Mouse (Mus musculus) kidney, postnatal 25 days (tissue): ENCODE data around the gene Prss8.

ENCODE experiments used
- DNase-seq, 2 experiments: peaks; one replicate each; pipeline ENCODE4 v3.0.0; 2021; ENCODE audit warnings: mixed read lengths in 2 of 2

The Prss8 gene

DNA sequence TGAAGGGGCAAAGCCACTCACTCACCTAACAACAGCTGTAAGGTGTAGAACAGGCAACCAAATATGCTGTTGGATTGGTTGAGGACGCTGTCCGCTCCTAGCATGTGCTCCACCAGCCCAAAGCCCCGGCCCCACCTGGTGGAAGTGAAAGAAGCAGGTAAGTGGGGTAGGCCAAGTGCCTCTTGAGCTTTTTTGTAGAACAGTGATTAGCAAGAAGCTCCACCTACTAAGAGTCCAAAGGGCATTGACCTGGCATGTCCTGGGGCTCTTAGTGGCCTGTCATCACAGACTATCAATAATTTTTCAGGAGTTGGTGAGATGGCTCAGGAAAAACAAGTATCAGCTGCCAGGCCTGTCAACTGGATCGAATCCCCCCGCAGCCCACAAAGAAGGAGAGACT lies 35.4 kb downstream of the Prss8 start:
- peak in 1 of 2 experiments; percentile 27 for DNase-seq

DNA sequence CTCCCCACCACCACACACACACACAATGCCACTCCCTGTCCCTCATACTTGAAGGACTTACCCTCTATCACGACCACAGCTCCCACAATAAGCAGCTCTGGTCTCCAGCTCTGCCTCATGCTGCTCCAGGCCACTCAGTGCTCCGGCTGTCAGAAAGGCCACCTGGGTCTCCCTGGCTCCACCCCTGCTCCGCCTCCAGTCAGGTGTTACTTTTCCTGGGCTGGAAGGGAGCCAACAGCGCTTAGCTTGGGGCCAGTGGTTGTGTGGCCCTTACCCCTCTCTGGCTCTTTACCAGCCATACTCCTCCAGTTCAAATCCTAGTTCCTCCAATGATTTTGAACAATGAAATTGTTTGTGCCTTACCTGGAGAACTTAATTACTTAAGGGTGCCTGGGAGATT lies 39.1 kb downstream of the Prss8 start, which contains the start of gene Prss53:
TSS of gene Prss53 (minus strand) at position 173 of the 400 bp plus-strand sequence.
- DNase-seq, result peak; percentile 84 to 92

- DNase-seq, result peak in 1 of 2 experiments; percentile 31
These were observed 41.1 kb downstream of the Prss8 start for GRCm38 (mm10) chr7:127888821-127889220.

DNA sequence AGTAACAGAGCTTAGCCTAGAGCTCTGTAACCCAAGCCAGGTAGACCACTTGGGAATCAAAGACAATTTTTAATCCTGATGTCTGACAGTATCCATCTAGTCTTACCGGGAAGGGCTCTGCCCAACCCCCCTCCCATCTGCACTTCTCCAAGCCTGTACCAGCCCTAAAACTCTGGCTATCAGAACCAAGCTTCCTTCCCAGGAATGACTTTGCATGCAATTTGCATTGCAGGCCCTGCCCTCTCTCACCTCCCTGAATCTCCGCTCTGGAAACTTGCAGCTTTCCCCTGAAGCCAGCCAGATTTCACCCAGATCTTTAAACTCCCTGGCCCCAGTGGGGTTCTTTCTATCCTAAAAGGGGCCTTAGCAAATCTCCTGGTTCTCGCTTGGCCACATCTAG lies 42.1 kb downstream of the Prss8 start:
- peak in 1 of 2 experiments; percentile 14 for DNase-seq

DNA sequence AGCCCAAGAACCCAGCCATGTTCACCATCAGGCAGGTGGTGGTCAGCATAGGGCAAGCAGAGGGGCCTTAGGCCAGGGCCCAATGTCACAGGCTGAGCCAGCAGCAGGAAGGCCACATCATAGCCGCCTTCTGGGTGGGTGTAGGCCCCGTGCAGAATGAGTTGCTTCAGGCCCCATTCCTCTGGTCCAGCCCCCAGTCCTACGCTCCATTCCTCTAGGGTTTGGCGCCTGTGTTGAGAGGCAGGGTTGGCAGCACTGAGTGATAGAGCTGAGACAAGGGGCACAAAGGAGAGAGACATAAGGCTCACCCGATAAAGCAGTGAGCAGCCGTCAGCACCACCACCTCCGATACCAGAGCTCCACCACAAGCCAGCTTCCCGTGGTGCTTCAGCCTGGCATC lies 42.7 kb downstream of the Prss8 start:
- peak in 1 of 2 experiments; percentile 19 for DNase-seq

DNA sequence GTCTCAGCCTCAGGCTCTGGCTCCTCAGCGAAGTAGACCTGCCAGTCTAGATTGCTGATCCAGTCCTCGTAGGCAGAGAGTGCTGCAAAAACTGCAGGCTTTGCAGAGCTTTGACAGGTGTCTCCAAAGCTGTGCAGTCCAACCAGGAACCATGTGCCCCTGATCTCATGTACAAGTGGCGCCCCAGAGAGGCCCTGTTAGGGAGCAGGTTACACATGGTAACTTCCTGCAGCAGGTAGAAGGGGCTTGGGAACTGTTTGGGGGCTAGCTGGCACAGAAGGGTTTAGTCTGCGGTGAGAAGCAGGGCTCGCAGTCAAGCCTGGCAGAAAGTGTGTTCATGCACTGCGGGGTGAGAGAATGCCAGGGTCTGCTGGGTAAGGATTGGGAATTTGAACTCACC lies 43.4 kb downstream of the Prss8 start:
- DNase-seq, result peak in 1 of 2 experiments; percentile 21

- DNase-seq, result peak; percentile 37 to 65
These were observed 44.0 kb downstream of the Prss8 start for GRCm38 (mm10) chr7:127885951-127886350.

DNA sequence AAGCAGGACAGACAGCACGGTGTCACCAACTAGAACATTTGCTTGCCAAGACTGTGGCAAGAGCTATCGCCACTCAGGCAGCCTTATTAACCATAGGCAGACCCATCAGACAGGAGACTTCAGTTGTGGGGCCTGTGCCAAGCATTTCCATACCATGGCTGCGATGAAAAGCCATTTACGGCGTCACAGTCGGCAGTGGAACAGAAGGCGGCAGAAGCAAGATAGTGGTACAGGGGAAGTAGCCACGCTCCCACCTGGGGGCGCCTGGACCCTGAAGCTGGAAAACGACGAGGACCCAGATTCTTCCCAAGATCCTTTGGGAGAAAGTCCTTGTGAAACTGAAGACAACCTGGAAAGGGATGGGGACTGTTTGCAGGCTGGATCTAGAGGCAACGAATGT lies 49.5 kb downstream of the Prss8 start:
- peak in 1 of 2 experiments; percentile 27 for DNase-seq

- DNase-seq, result peak in 1 of 2 experiments; percentile 19
These were observed 50.6 kb downstream of the Prss8 start for GRCm38 (mm10) chr7:127879301-127879700.

DNA sequence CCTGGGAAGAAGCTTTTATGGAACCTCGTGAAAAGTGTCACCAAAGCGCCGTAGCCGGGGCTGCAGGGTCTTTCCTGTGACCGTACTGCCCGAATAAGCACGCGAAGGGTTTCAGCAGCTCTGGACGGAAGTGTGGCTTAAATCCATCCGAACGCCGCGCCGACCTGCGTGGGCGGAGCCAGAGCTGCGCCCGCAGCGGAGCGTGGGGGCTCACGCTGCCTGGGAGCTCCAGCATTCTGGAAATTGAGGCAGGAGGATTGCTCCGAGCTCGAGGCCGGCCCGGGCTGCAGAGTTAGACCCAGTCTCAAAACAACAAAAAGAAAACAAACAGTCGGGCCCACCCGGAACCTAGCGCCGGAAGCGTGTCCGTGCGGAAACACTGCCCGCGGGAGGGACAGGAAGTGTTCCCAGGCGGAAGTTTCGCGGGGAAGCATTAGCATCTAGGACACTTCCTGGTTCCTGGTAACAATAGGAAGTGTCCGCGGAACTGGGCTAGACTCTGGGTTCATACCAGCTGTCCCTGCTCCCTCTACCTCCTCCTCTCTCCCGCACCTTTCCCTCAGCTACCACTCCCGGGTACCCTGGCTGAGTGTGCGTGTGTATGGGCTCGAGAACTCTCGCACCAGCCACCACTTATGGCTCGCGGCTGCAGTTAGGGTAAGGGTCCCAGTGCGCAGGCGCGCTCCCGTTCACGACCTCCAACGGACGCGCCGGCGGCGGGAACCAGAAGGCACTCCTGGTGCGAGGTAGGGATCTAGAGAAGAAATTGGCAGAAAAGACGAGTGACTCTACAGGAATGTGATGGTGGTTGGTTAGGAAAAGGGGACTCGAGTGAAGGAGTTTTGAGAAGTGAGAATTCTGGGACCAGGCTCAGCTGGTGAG lies 53.2 kb downstream of the Prss8 start, which contains the start of gene Zfp668:
TSS of gene Zfp668 (minus strand) at position 362 of the 882 bp plus-strand sequence.
- peak; percentile 93 to 95 for DNase-seq

GRCm38 (mm10) chr7:127876041-127876466 lies 53.9 kb downstream of the Prss8 start, which contains the start of gene Zfp646:
Gene Zfp646, plus strand, starts transcription at chr7:127876221.
- DNase-seq, result peak; percentile 78 to 90
